Mouse (Mus musculus) lung, postnatal 36 days (tissue): ENCODE measurements at regions not wholly inside any gene's neighbourhood (a gene's known extent, or its start where the extent isn't known, plus 50 kb on each side); places are given as distances from the start of the nearest gene placed in this dataset.
"Not testable (repeated sequence)": the region's sequence is repeated elsewhere in the genome, so short reads cannot be mapped to it uniquely, and the experiment has no call there.

Experiments used
- DNase-seq: peaks from one replicate; pipeline ENCODE4 v3.0.0; 2022; ENCODE audit warnings: mixed read lengths

DNA sequence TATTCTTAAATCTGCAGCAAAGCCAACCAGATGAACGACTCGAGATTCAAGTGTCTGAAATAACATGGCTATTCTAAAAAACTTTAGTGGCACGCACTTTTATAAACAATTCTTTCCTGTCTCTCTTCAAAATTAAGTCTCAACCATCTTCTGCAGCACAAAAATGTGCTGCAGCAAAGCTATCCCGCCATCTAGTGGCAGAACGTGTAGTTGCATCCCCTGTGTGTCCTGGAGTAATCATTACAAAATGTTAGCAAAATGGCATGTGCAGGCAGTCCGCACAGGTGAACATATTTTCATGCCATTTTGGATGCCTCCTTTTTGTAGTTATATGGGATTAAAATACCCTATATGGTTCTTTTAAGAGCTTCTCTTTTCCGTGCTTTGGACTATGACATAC lies 293.1 kb upstream of the Slc7a14 start:
- peak; percentile 77 for DNase-seq

- DNase-seq = not testable (repeated sequence)
Measured at GRCm38 (mm10) chr3:31596581-31596980, 286.4 kb upstream of the Slc7a14 start.

GRCm38 (mm10) chr3:31585971-31586370 lies 275.8 kb upstream of the Slc7a14 start:
- no peak for DNase-seq

GRCm38 (mm10) chr3:31573849-31574248 lies 263.7 kb upstream of the Slc7a14 start:
- no peak for DNase-seq
